Mouse (Mus musculus) heart, postnatal 25 days (tissue): Measurements from ENCODE around the gene Myo18b. TPM values are rescaled to one million over a fixed set of nuclear protein-coding genes. Genes with fewer than 3 reads are reported as not detected.

Experiments
- DNase-seq: peaks from one replicate; pipeline ENCODE4 v3.0.0; 2022; ENCODE audit warnings: low spot score
- intact Hi-C: fragments of 180-260 bp; cut with DNase I; formaldehyde crosslinking; loops from one replicate; pipeline ENCODE4 v1.15.1; 2025
- total RNA-seq, 2 experiments: library from RNA; stranded (reverse); gene quantifications; 2 replicates each; pipeline ENCODE4 v1.2.3; 2021

Gene Myo18b
- total RNA-seq, 2 experiments from 2014 or later = 253 to 259 TPM

- intact Hi-C loops = no loop called here
- DNase-seq = no peak
These were observed 70.9 kb downstream of the Myo18b start for GRCm38 (mm10) chr5:112825091-112825794.

DNA sequence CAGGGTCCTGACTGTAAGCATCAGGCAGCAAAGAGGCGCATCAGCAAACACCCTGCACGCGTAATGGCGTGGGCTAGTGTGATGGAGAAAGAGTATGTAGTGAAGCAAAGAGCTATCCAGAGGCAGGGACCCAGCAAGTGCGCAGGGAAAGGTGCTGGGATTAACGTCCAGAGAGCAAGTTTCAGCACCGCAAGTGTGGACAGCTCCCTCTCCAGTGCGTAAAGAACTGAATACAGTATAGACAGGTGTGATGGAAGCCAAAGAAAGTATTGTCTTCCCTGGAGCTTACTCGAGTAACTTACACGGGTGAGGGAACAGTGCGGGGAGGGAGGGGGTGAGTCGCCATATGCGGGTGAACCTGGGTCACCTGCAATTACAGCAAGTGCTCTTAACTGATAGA is 71.8 kb downstream of the Myo18b start:
- no peak for DNase-seq
- intact Hi-C loops = no loop called here

GRCm38 (mm10) chr5:112822426-112822825 is 73.7 kb downstream of the Myo18b start:
- intact Hi-C loops = no loop called here

GRCm38 (mm10) chr5:112815051-112815450 is 81.1 kb downstream of the Myo18b start:
- intact Hi-C loops = no loop called here
- DNase-seq = no peak

More at GRCm38 (mm10) chr5:112822426-112822825, 73.7 kb downstream of the Myo18b start:
- no peak for DNase-seq

DNA sequence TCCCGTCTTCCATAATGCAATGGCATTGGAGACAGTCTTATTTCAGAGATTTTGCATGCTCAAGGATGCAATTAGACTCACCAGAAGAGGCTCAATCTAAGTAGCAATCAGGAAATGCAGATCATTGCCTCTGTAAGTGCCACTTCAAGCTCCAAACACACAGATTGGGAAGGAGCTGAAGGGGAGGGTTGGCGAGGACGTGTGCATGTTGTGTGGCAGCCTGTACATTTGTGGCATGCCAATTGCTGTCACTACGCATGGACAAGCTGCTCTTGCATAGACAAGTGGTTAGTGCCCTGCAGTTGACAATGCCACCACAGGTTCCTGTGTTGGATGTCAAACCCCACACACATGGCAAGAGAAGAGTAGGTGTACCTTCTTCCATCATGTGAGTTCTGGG is 88.5 kb downstream of the Myo18b start:
- DNase-seq = no peak
- intact Hi-C loops = no loop called here

DNA sequence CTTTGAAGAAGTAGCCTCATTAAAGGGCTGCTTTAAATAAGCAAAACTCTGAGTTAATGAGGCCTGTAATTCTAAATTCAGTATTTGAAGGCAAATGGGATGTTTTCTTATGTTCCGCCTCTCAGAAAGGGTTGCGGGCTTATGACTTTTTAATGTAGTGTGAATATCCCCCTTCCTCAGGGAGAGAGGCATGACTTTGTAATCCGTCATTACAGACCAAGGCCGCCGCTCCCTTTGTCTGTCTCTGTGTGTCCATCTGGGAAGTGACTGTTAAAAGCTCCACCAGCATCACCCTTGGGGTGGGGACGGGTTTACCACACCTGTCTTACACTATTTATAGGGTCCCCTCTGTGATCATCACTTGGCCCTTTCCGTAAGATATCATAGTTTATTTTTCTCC is 100.1 kb downstream of the Myo18b start:
- no peak for DNase-seq
- intact Hi-C loops = no loop called here

DNA sequence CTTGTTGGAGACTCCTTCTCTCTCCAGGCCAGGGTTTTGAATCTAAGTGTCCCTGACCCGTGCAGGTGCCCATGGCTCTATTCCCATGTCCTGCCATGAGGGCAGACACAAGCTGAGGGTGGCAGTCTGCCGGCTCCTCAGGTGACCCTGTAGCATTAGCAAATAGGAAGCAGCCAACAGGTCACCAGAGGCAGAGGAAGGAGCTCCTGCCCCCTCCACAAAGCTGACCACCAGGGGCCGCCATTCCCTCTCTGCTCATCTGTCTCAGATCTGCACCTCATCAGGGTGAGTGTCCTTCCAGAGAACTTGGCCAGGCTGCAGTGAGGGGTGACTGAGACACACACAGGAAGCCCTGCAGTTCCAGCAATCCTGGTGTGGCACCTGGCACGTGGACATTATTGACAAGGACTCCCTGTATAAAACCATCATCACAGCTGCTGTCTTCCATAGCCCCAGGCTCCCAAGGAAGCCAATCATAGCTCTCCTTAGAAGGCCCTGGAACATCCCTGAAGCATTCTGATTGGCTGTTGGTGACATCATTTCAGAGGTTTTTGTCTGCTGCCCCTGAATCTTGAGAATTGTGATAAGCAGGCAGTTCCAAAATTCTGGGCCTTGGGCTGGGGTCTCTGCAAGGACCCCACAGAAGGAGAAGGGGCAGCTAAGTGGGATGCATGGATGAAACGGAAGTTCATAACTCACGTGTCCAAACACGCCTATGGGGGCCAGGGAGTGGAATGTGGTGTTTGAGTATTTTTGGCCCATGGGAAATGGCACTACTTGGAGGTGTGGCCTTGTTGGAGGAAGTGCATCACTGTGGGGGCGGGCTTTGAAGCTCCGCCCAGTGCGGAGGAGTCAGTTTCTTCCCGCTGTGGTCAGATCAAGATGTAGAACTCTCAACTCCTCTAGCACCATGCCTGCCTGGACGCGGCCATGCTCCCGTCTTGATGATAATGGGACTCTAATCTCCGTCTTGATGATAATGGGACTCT is 104.1 kb downstream of the Myo18b start:
- intact Hi-C loops = no loop called here
- DNase-seq = no peak

DNA sequence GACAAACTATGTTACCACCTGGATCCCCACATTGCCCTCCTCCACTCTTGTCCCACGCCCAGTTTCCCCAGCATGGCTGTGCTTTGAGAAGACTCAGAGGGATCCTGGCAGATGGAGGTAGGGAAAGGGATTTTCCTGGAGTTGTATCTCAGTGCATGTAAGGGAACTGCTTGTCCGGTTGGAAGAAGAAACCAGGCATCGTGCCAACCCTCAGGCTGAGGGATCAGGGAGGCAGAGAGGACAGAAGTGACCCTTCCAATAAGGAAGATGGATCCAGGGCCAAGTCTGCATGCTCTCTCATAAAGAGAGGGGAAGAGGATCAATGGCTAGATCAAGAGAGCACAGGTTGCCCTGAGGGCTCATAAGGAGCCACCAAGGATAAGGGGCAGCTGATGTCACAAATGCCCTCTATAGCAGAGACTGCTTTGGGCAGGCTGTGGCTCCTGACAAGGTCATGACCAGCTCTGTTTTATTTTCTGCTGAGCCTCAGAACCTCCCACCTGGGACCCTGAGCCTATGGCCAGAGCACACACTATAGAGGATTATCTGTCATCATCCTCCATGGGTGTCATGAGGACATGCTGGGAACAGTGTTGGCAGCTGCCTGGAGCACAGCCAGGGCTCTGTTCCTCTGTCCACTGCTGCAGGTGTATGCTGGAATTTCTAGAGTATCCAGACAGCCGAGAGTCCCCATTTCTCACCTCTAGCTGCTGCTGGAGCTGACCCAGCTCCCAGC is 105.6 kb downstream of the Myo18b start:
- intact Hi-C loops = no loop called here
- DNase-seq = no peak

GRCm38 (mm10) chr5:112788441-112788840 is 107.7 kb downstream of the Myo18b start:
- intact Hi-C loops = no loop called here
- no peak for DNase-seq

- no peak for DNase-seq
- intact Hi-C loops = no loop called here
These were observed 109.4 kb downstream of the Myo18b start for GRCm38 (mm10) chr5:112786788-112787187.

GRCm38 (mm10) chr5:112786031-112786430 is 110.1 kb downstream of the Myo18b start:
- DNase-seq = no peak

GRCm38 (mm10) chr5:112781719-112782118 is 114.4 kb downstream of the Myo18b start:
- no peak for DNase-seq
- intact Hi-C loops = no loop called here

More at GRCm38 (mm10) chr5:112786031-112786430, 110.1 kb downstream of the Myo18b start:
- intact Hi-C loops = no loop called here

DNA sequence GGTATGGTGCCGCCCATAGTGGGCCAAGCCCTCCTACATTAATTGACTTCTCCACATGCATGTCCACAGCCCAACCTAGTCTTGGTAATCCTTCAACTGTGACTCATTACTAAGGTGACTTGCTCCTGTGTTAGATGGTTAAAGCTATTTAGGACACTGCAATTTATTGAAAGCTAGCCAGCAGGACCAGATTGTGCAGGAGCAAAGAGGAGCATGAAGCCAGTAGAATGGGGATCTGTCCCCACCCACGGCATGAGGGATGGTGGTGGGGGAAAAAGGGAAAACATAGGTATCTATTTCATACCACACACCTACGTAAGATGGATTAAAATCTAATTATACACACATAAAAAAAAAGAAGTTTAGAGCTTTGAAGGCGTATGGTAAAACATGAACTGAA is 114.9 kb downstream of the Myo18b start:
- no peak for DNase-seq
- intact Hi-C loops = no loop called here

DNA sequence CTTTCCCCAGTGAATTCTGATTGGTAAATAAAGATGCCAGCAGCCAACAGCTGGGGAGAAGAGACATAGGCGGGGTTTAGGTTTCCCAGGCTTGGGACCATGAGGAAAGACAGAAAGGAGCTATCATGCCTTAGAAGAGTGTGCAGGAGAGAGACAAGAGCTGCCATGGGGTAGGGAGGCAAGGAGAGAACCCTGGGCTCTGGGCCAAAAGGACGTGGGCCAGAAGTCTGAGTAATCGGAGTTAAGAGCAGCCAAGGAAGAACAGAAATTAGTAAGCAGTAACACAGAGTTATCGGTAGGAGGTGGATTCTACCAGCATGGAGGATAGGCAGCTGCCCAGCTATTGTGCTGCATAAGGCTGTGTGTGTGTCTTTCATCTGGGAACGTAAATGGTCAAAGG is 115.8 kb downstream of the Myo18b start:
- intact Hi-C loops = no loop called here
- no peak for DNase-seq

DNA sequence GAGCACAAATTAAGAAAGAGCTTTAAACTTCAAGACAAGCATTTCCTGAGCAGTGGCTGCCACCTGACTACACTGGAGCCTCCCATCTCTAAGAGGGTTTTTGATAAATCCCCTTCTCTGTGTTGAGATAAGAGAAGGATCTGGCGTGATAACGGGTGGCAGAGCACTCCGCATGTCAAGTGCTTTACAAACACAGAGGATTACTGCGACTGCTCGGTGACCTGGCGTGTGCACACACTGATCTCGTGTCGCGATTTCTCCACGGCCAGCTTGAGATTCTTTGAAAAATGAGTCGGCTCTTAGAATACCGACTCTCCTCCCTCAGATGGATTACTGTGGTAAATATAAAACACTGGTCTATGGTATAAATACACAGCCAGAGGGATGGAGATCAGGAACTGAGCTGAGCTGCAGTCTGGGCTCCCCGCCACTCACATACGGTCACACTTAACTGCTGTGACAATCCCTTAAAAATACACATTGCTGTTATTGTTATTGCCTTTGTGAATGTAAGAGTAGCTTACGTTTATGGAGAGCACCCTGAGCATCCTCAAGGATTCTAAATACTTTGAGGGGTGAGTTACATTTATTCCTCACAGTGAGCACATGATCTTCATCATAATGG is 119.3 kb downstream of the Myo18b start:
- intact Hi-C loops = no loop called here
- DNase-seq = no peak

DNA sequence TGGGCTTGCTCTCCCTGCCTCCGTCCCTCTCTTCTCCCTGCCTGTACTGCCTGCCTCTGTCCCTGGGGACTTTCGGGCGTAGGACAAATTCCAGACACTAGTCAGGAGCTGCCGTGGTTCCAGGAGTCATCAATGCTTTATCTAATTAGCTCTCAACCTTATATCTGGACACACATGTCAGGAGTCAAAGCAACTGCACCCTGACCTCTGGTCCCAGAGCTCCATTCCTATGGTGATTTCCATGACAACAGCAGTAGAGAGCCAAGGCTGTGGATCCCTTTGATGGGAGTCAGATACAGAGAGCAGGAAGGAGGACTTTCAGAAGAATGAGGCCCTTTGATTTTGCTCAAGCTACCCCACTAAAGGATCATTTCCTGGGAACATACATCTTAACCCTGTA is 122.7 kb downstream of the Myo18b start:
- intact Hi-C loops = no loop called here

GRCm38 (mm10) chr5:112771376-112771901 is 124.7 kb downstream of the Myo18b start:
- intact Hi-C loops = no loop called here
- DNase-seq = no peak

More for the DNA sequence above, 122.7 kb downstream of the Myo18b start:
- no peak for DNase-seq

DNA sequence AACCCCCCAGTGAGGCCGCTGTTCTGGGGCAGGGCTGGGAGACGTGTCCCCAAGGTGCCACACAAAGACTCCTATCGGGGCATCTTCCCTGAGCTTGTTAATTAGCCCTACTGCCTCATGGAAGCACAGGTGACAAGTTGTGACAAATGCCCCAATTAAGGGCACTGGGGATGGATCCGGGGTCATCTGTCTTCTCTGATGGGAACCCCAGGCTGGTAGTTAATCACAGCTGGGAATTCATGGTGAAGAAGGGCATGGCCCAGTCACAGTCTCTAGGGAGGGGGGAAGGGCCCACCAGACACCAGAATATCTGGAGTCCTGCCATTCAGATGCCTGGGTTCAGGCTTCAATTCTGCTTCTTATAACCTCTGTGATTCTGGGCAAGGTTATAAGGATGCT is 126.4 kb downstream of the Myo18b start:
- no peak for DNase-seq
- intact Hi-C loops = no loop called here

- no peak for DNase-seq
- intact Hi-C loops = no loop called here
These were observed 127.0 kb downstream of the Myo18b start for GRCm38 (mm10) chr5:112769020-112769720.
